ENCODE assay signal across 8 mouse cellular contexts in genomic region chr5:118245606-118246308, GRCm38 (mm10). TPM values are rescaled to one million over a fixed set of nuclear protein-coding genes. Genes with fewer than 3 reads are reported as not detected.
DNase-seq lines count a peak whose midpoint lies in the region; ATAC-seq and TF ChIP-seq lines count a peak whose summit lies in the region.

No protein-coding gene starts in this region.

- no peak for TF ChIP-seq CTCF in MEL (IDR thresholded peaks at IDR 0.05 in 2 of 3, conservative IDR thresholded peaks at IDR 0.05 in 1 of 3; ENCODE audit: control insufficient read depth in 1 of 3, insufficient read depth in 1 of 3, low read depth in 2 of 3, low read length in 3 of 3, poor library complexity in 1 of 3, severe bottlenecking in 1 of 3)

- no peaks in the 10 kb centered on the region for H3K9me3 ChIP-seq in heart, embryonic 11.5 days (replicated peaks; ENCODE audit: control insufficient read depth, low read length)
- no peaks in the 10 kb centered on the region for H3K9me3 ChIP-seq in MEL (replicated peaks; ENCODE audit: insufficient read depth, low read length)
- H3K9me3 ChIP-seq in embryonic facial prominence, embryonic 12.5 days, result no peaks in the 10 kb centered on the region
- no peaks in the 10 kb centered on the region for H3K9me3 ChIP-seq in limb, embryonic 10.5 days (replicated peaks)
- no peaks in the 10 kb centered on the region for H3K9me3 ChIP-seq in neural tube, embryonic 15.5 days (replicated peaks)

- peak overlapping the region; percentile 64 for H3K27ac ChIP-seq in heart, embryonic 11.5 days (ENCODE audit: low read depth, low read length)
- no peak overlapping the region for H3K27ac ChIP-seq in MEL (ENCODE audit: control insufficient read depth, low read depth, low read length)
- peak overlapping the region; percentile 72 for H3K27ac ChIP-seq in embryonic facial prominence, embryonic 12.5 days
- peak overlapping the region; percentile 88 for H3K27ac ChIP-seq in limb, embryonic 10.5 days
- H3K27ac ChIP-seq in neural tube, embryonic 15.5 days (replicated peaks), result peak overlapping the region; percentile 85

- no peaks in the 10 kb centered on the region for H3K27me3 ChIP-seq in heart, embryonic 11.5 days (ENCODE audit: control insufficient read depth, insufficient read depth, low read length)
- no peaks in the 10 kb centered on the region for H3K27me3 ChIP-seq in MEL (ENCODE audit: control insufficient read depth in 1 of 2, insufficient read depth in 2 of 2, low read length in 2 of 2)
- H3K27me3 ChIP-seq in embryonic facial prominence, embryonic 12.5 days, result no peaks in the 10 kb centered on the region
- H3K27me3 ChIP-seq in limb, embryonic 10.5 days (ENCODE audit: low read depth, poor library complexity, severe bottlenecking), result no peaks in the 10 kb centered on the region
- no peaks in the 10 kb centered on the region for H3K27me3 ChIP-seq in neural tube, embryonic 15.5 days (replicated peaks)

- H3K79me2 ChIP-seq in MEL (ENCODE audit: control insufficient read depth, insufficient read depth, low read length, poor library complexity), result peaks cover 3% of the 10 kb centered on the region; the same call in 1 of the 2 replicates

- ATAC-seq in heart, embryonic 11.5 days (replicated peaks; ENCODE audit: insufficient number of reproducible peaks, low FRiP score, low TSS enrichment), result no peak
- no peak for ATAC-seq in embryonic facial prominence, embryonic 12.5 days (ENCODE audit: insufficient number of reproducible peaks, insufficient read depth, low FRiP score, low TSS enrichment)
- no peak; the same call in 1 of the 2 replicates for ATAC-seq in neural tube, embryonic 15.5 days (ENCODE audit: low FRiP score)
- ATAC-seq in erythroid progenitor cell, adult 5-6 weeks (replicated peaks; ENCODE audit: low FRiP score, poor library complexity, severe bottlenecking), result no peak

- intact Hi-C loops in heart, postnatal 10 days (cut with DNase I), result loop anchor here (5.0 kb wide), 1 partner anchor 73 kb away; no protein-coding TSS in a partner anchor

- H3K36me3 ChIP-seq in heart, embryonic 11.5 days (ENCODE audit: control insufficient read depth, insufficient read depth, low read length), result no peaks in the 10 kb centered on the region; the same call in 1 of the 2 replicates
- H3K36me3 ChIP-seq in MEL (ENCODE audit: control insufficient read depth in 1 of 2, insufficient read depth in 2 of 2, low read length in 2 of 2), result peaks cover 0 to 3% of the 10 kb centered on the region in 2 experiments; a peak in 1 of 4 replicates
- peaks cover 31% of the 10 kb centered on the region for H3K36me3 ChIP-seq in embryonic facial prominence, embryonic 12.5 days
- H3K36me3 ChIP-seq in limb, embryonic 10.5 days, result peaks cover 57% of the 10 kb centered on the region
- peaks cover 27% of the 10 kb centered on the region for H3K36me3 ChIP-seq in neural tube, embryonic 15.5 days

- H3K4me3 ChIP-seq in heart, embryonic 11.5 days (ENCODE audit: low read depth, low read length), result peak overlapping the region; percentile 75
- peak overlapping the region; percentile 78 to 86 for H3K4me3 ChIP-seq in MEL (ENCODE audit: control insufficient read depth in 1 of 2, insufficient read depth in 1 of 2, low read depth in 2 of 2, low read length in 2 of 2)
- peak overlapping the region; percentile 66 for H3K4me3 ChIP-seq in embryonic facial prominence, embryonic 12.5 days
- H3K4me3 ChIP-seq in limb, embryonic 10.5 days, result peak overlapping the region; percentile 70
- H3K4me3 ChIP-seq in neural tube, embryonic 15.5 days (replicated peaks), result peak overlapping the region; percentile 73

- peaks cover 11% of the 10 kb centered on the region for H3K4me1 ChIP-seq in heart, embryonic 11.5 days (ENCODE audit: control insufficient read depth, insufficient read depth, low read length)
- peaks cover 0 to 5% of the 10 kb centered on the region in 2 experiments; a peak in 1 of 4 replicates for H3K4me1 ChIP-seq in MEL (ENCODE audit: control insufficient read depth in 1 of 2, insufficient read depth in 2 of 2, low read length in 2 of 2)
- peaks cover 24% of the 10 kb centered on the region for H3K4me1 ChIP-seq in embryonic facial prominence, embryonic 12.5 days
- H3K4me1 ChIP-seq in limb, embryonic 10.5 days, result peaks cover 37% of the 10 kb centered on the region
- H3K4me1 ChIP-seq in neural tube, embryonic 15.5 days, result peaks cover 41% of the 10 kb centered on the region

- H3K9ac ChIP-seq in heart, embryonic 11.5 days (ENCODE audit: low read depth, low read length), result peak overlapping the region; percentile 80
- H3K9ac ChIP-seq in MEL (ENCODE audit: control insufficient read depth, low read depth, low read length, poor library complexity, severe bottlenecking), result peak overlapping the region; percentile 60
- H3K9ac ChIP-seq in embryonic facial prominence, embryonic 12.5 days, result peak overlapping the region; percentile 73
- H3K9ac ChIP-seq in neural tube, embryonic 15.5 days (replicated peaks), result peak overlapping the region; percentile 71

- peak overlapping the region; percentile 88 for H3K4me2 ChIP-seq in heart, embryonic 11.5 days
- peak overlapping the region; percentile 72 for H3K4me2 ChIP-seq in embryonic facial prominence, embryonic 12.5 days (replicated peaks)
- peak overlapping the region; percentile 73 for H3K4me2 ChIP-seq in neural tube, embryonic 15.5 days

- no peak for TF ChIP-seq RAD21 in MEL (IDR thresholded peaks at IDR 0.05; ENCODE audit: low read depth, low read length)

- no peak for TF ChIP-seq EP300 in MEL (IDR thresholded peaks at IDR 0.05; ENCODE audit: low read depth in 1 of 2, low read length in 2 of 2)

- TF ChIP-seq POLR2A in MEL (IDR thresholded peaks at IDR 0.05; ENCODE audit: control insufficient read depth in 1 of 2, insufficient read depth in 1 of 2, low read depth in 1 of 2, low read length in 2 of 2, poor library complexity in 1 of 2), result no peak

- 8% methylated on average over 15 of the region's 15 CpGs for WGBS in heart, embryonic 11.5 days (ENCODE audit: insufficient replicate concordance)
- 5% methylated on average over 15 of the region's 15 CpGs for WGBS in embryonic facial prominence, embryonic 12.5 days
- WGBS in limb, embryonic 10.5 days, result 9% methylated on average over 15 of the region's 15 CpGs
- 6% methylated on average over 15 of the region's 15 CpGs for WGBS in neural tube, embryonic 15.5 days

- no peak for DNase-seq in heart, postnatal 10 days
- DNase-seq in MEL (ENCODE audit: low read depth, low spot score), result no peak
- DNase-seq in limb, embryonic 10.5 days (ENCODE audit: low spot score), result peak; percentile 46
- DNase-seq in frontal cortex, postnatal 10 days (ENCODE audit: low spot score in 2 of 2), result no peak

TF ChIP-seq in MEL, 35 proteins besides CTCF, POLR2A, EP300 and RAD21:
- TF ChIP-seq E2F4 (IDR thresholded peaks at IDR 0.05; ENCODE audit: borderline replicate concordance, low read depth, low read length), result no peak
- no peak for TF ChIP-seq MEF2A (IDR thresholded peaks at IDR 0.05; ENCODE audit: extremely low read depth, insufficient replicate concordance, low read depth, low read length, poor library complexity, severe bottlenecking)
- TF ChIP-seq UBTF (IDR thresholded peaks at IDR 0.05; ENCODE audit: borderline replicate concordance, insufficient read depth, low read depth, low read length), result no peak
- no peak for TF ChIP-seq SMC3 (IDR thresholded peaks at IDR 0.05; ENCODE audit: low read depth, low read length)
- no peak for TF ChIP-seq USF2 (IDR thresholded peaks at IDR 0.05; ENCODE audit: borderline replicate concordance in 1 of 2, insufficient read depth in 1 of 2, low read depth in 1 of 2, low read length in 2 of 2)
- no peak for TF ChIP-seq GABPA (IDR thresholded peaks at IDR 0.05; ENCODE audit: low read depth, low read length)
- no peak for TF ChIP-seq ELF1 (IDR thresholded peaks at IDR 0.05; ENCODE audit: low read depth, low read length)
- no peak for TF ChIP-seq POLR2AphosphoS2 (IDR thresholded peaks at IDR 0.05; ENCODE audit: low read length)
- no peak for TF ChIP-seq MAFK (IDR thresholded peaks at IDR 0.05; ENCODE audit: borderline replicate concordance, low read depth, low read length)
TF ChIP-seq in MEL: peak in this region for 0.

RNA-seq across cellular contexts. Expression of gene 2410131K14Rik, which starts 0.7 kb away (rescaled TPM):
- 5.9 and 7.6 TPM in 2 replicates for polyA plus RNA-seq in heart, embryonic 11.5 days (2014; fragmentation: Nextera tagmentation; extraction: Ambion mirVana)
- total RNA-seq in heart, postnatal 10 days (2021), result 1 to 10 TPM; 7.1 to 7.8 TPM
- 4.0 TPM in 2 replicates for total RNA-seq in MEL (2012; rRNA removed)
- polyA plus RNA-seq in MEL (2012; ENCODE audit: insufficient read depth in 1 of 2, insufficient read length in 2 of 2, low read depth in 1 of 2, low replicate concordance in 2 of 2, missing spikeins in 1 of 2), result 1 to 10 TPM in 1 of 2 experiments, not detected in 1; 4.3 TPM
- polyA plus RNA-seq in embryonic facial prominence, embryonic 12.5 days (2016; fragmentation: Nextera tagmentation; extraction: Ambion mirVana), result 12.1 and 13.0 TPM in 2 replicates
- 13.7 and 14.3 TPM in 2 replicates for polyA plus RNA-seq in limb, embryonic 10.5 days (2016; fragmentation: Nextera tagmentation; extraction: Ambion mirVana)
- polyA plus RNA-seq in neural tube, embryonic 15.5 days (2015; fragmentation: Nextera tagmentation; extraction: Ambion mirVana), result 14.7 and 16.8 TPM in 2 replicates
- total RNA-seq in erythroid progenitor cell, adult 5-6 weeks (2015; ENCODE audit: low replicate concordance), result 0.72 and 1.7 TPM in 2 replicates
- 0.39 and 1.7 TPM in 2 replicates for total RNA-seq in erythroid progenitor cell, adult 5-6 weeks (2017; ENCODE audit: low replicate concordance)

RNA-seq across cellular contexts. Expression of gene Rnft2, which starts 0.8 kb away (rescaled TPM):
- polyA plus RNA-seq in heart, embryonic 11.5 days (2014; fragmentation: Nextera tagmentation; extraction: Ambion mirVana), result 2.2 and 2.4 TPM in 2 replicates
- total RNA-seq in heart, postnatal 10 days (2021), result 1 to 10 TPM; 1.6 to 2.5 TPM
- total RNA-seq in MEL (2012; rRNA removed), result 0.29 and 0.42 TPM in 2 replicates
- polyA plus RNA-seq in MEL (2012; ENCODE audit: insufficient read depth in 1 of 2, insufficient read length in 2 of 2, low read depth in 1 of 2, low replicate concordance in 2 of 2, missing spikeins in 1 of 2), result under 1 TPM in 1 of 2 experiments, not detected in 1; 0.71 TPM
- 5.7 and 8.8 TPM in 2 replicates for polyA plus RNA-seq in embryonic facial prominence, embryonic 12.5 days (2016; fragmentation: Nextera tagmentation; extraction: Ambion mirVana)
- polyA plus RNA-seq in limb, embryonic 10.5 days (2016; fragmentation: Nextera tagmentation; extraction: Ambion mirVana), result 4.9 and 5.5 TPM in 2 replicates
- polyA plus RNA-seq in neural tube, embryonic 15.5 days (2015; fragmentation: Nextera tagmentation; extraction: Ambion mirVana), result 7.2 and 12.7 TPM in 2 replicates
- total RNA-seq in erythroid progenitor cell, adult 5-6 weeks (2015; ENCODE audit: low replicate concordance), result not detected in 2 replicates
- not detected in 2 replicates for total RNA-seq in erythroid progenitor cell, adult 5-6 weeks (2017; ENCODE audit: low replicate concordance)
